Mouse (Mus musculus): ENCODE measurements around the gene Sag. TPM values are rescaled to one million over a fixed set of nuclear protein-coding genes. Genes with fewer than 3 reads are reported as not detected.
"Not testable (repeated sequence)": the region's sequence is repeated elsewhere in the genome, so short reads cannot be mapped to it uniquely, and the experiment has no call there.

Gene Sag
- polyA plus RNA-seq, 1 experiment from 2014 or later, result 1.5 TPM

DNA sequence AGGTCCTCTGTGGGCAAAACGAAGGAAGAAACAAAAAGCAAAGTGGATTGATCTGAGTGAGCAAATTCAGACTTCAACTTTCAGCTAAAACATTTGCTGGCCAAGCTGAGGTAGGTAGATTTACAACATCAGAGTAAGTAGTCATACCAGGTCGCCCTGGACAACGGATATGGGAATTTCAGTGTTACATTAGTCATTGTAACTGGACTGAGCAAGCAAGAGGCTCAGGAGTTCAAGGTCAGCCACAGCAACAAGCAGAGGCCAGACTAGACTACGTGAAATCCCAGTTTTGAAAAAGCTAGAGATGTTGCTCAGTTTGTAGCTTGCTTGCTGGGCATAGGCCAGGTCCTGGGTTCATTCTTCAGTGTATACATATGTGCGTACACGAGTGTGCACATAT, 22.5 kb downstream of the Sag start:
- H3K9me3 ChIP-seq, result no peaks in the 10 kb centered on the region
- 81% methylated on average over 6 of the region's 6 CpGs for WGBS
- no peak overlapping the region for H3K27ac ChIP-seq
- no peaks in the 10 kb centered on the region for H3K4me1 ChIP-seq
- H3K9ac ChIP-seq, result no peak overlapping the region
- ATAC-seq (ENCODE audit: insufficient read depth, low FRiP score, low read depth), result no peak
- no peaks in the 10 kb centered on the region for H3K36me3 ChIP-seq
- no peaks in the 10 kb centered on the region for H3K27me3 ChIP-seq (replicated peaks)
- H3K4me3 ChIP-seq (replicated peaks), result no peak overlapping the region
- H3K4me2 ChIP-seq, result no peak overlapping the region

- Histone ChIP-seq H3K27me3 (replicated peaks) (no peaks in the 10 kb centered on the region), H3K27ac (no peak overlapping the region), H3K4me1 (no peaks in the 10 kb centered on the region), H3K9me3 (no peaks in the 10 kb centered on the region), H3K36me3 (no peaks in the 10 kb centered on the region), H3K4me3 (replicated peaks) (no peak overlapping the region), H3K4me2 (no peak overlapping the region), H3K9ac (no peak overlapping the region)
- ATAC-seq (ENCODE audit: insufficient read depth, low FRiP score, low read depth), result no peak
- 77% methylated on average over 2 of the region's 2 CpGs for WGBS
Measured at GRCm38 (mm10) chr1:87826474-87826873, 23.0 kb downstream of the Sag start.

- not testable (repeated sequence) for H3K9ac ChIP-seq; ATAC-seq (ENCODE audit: insufficient read depth, low FRiP score, low read depth); H3K27ac ChIP-seq; H3K27me3 ChIP-seq (replicated peaks); H3K9me3 ChIP-seq; H3K4me1 ChIP-seq; H3K36me3 ChIP-seq; H3K4me2 ChIP-seq; H3K4me3 ChIP-seq (replicated peaks)
- 90% methylated on average over 1 of the region's 1 CpGs for WGBS
Measured at GRCm38 (mm10) chr1:87827476-87827875, 24.0 kb downstream of the Sag start.

DNA sequence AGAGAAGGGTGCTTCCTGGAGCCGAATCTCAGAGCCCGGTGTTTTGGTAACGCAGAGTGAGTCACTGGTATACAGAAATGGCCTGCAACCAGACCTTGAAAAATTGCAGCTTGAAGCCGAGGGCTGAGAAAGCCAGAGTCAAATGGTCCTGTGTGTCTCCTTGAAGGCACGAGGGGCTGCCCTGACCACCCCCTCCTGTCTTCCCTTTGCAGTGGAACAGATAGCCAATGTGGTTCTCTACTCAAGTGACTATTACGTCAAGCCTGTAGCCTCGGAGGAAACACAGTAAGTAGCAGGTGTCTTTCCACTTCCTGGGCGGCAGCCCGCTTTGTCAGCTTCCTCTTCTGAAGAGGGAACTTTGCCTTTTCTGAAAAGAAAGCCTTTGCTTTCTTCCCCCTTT, 24.7 kb downstream of the Sag start:
- H3K9me3 ChIP-seq, result no peaks in the 10 kb centered on the region
- no peak overlapping the region for H3K4me3 ChIP-seq (replicated peaks)
- ATAC-seq (ENCODE audit: insufficient read depth, low FRiP score, low read depth), result no peak
- H3K9ac ChIP-seq, result no peak overlapping the region
- H3K27me3 ChIP-seq (replicated peaks), result no peaks in the 10 kb centered on the region
- H3K4me2 ChIP-seq, result no peak overlapping the region
- no peak overlapping the region for H3K27ac ChIP-seq
- H3K36me3 ChIP-seq, result no peaks in the 10 kb centered on the region
- no peaks in the 10 kb centered on the region for H3K4me1 ChIP-seq
- 46% methylated on average over 9 of the region's 9 CpGs for WGBS

DNA sequence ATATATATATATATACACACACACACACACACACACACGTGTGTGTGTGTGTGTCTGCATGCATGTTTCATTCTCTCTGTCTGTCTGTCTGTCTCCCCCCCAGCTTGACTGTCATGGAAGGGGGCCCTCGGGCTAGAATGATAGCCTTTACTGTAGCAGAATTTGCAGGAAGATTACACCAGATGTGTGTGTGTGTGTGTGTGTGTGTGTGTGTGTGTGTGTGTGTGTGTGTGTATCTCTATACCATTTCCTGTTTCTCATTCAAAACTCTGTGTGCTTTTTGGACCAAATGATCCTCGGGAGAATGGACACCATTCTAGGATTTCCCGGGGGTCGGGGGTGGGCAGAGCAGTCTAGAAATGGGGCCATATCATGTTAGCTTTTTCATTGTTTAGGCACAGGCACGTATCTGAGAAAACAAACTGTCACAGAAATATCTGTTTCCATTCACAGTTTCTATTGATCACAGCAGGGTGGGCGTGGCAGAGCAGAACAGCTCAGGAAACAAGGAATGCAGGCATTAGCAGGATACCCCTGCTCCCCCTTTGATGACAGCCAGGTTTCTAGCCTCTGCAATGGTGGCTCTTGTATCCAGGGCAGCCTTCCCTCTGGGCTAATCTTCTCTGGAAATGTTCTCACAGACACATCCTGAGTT, 25.6 kb downstream of the Sag start:
- Histone ChIP-seq H3K4me2 (no peak overlapping the region), H3K4me1 (no peaks in the 10 kb centered on the region), H3K4me3 (replicated peaks) (no peak overlapping the region), H3K9ac (no peak overlapping the region), H3K36me3 (no peaks in the 10 kb centered on the region), H3K27me3 (replicated peaks) (no peaks in the 10 kb centered on the region), H3K27ac (no peak overlapping the region), H3K9me3 (no peaks in the 10 kb centered on the region)
- WGBS, result 27% methylated on average over 7 of the region's 7 CpGs
- ATAC-seq (ENCODE audit: insufficient read depth, low FRiP score, low read depth), result no peak

GRCm38 (mm10) chr1:87829621-87830211, 26.2 kb downstream of the Sag start:
- 33% methylated on average over 6 of the region's 6 CpGs for WGBS
- no peak for ATAC-seq (ENCODE audit: insufficient read depth, low FRiP score, low read depth)

DNA sequence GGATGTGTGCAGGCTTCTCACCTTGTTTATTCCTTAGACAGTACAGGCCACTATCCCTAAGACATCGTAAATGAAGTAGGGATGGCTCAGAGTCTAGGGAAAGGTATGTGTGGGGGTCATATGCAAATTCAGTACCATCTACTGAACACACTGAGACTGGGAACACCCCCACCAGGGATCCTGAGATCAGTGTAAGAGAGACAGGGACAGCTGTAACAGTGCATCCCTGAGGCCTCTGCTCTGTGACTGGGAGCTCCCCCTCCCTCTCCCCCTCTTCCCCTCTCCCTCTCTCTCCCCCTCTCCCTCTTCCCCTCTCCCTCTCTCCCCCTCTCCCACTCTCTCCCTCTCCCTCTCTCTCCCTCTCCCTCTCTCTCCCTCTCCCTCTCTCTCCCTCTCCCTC, 33.0 kb downstream of the Sag start:
- H3K36me3 ChIP-seq, result no peaks in the 10 kb centered on the region
- no peak overlapping the region for H3K4me3 ChIP-seq (replicated peaks)
- WGBS, result 48% methylated on average over 1 of the region's 1 CpGs
- no peak overlapping the region for H3K27ac ChIP-seq
- ATAC-seq (ENCODE audit: insufficient read depth, low FRiP score, low read depth), result no peak
- no peaks in the 10 kb centered on the region for H3K4me1 ChIP-seq
- no peak overlapping the region for H3K9ac ChIP-seq
- no peak overlapping the region for H3K4me2 ChIP-seq
- H3K9me3 ChIP-seq, result no peaks in the 10 kb centered on the region
- H3K27me3 ChIP-seq (replicated peaks), result no peaks in the 10 kb centered on the region

More at GRCm38 (mm10) chr1:87829621-87830211, 26.2 kb downstream of the Sag start:
- no peak overlapping the region; the same call in 1 of the 2 replicates for H3K9ac ChIP-seq
- H3K27ac ChIP-seq, result no peak overlapping the region
- H3K4me1 ChIP-seq, result no peaks in the 10 kb centered on the region
- H3K36me3 ChIP-seq, result no peaks in the 10 kb centered on the region
- no peaks in the 10 kb centered on the region for H3K9me3 ChIP-seq
- no peak overlapping the region for H3K4me2 ChIP-seq
- H3K27me3 ChIP-seq (replicated peaks), result no peaks in the 10 kb centered on the region
- no peak overlapping the region for H3K4me3 ChIP-seq (replicated peaks)

DNA sequence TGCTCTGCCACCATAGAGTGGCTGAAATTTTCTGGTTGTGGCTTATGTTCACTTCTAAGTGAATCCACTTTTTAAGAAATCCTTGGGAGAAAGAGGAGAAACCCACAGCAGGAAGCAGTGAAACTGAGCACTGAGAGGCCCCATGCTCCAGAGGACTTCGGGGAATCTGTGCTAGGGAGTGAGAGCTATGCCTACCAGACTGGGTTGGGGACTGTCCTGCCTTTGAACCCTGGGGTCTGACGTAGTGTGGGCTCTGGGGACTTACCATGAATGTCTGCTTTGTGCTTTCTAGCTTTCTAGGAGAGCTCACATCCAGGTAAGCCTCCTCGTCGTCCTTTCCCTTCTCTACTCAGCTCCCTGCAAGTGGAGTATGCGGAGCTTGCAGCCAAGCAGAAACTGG, 33.5 kb downstream of the Sag start:
- no peaks in the 10 kb centered on the region for H3K9me3 ChIP-seq
- 54% methylated on average over 5 of the region's 5 CpGs for WGBS
- no peak for ATAC-seq (ENCODE audit: insufficient read depth, low FRiP score, low read depth)
- H3K27me3 ChIP-seq (replicated peaks), result no peaks in the 10 kb centered on the region
- no peak overlapping the region for H3K27ac ChIP-seq
- H3K4me2 ChIP-seq, result no peak overlapping the region
- H3K4me3 ChIP-seq (replicated peaks), result no peak overlapping the region
- no peak overlapping the region for H3K9ac ChIP-seq
- H3K36me3 ChIP-seq, result no peaks in the 10 kb centered on the region
- no peaks in the 10 kb centered on the region for H3K4me1 ChIP-seq

DNA sequence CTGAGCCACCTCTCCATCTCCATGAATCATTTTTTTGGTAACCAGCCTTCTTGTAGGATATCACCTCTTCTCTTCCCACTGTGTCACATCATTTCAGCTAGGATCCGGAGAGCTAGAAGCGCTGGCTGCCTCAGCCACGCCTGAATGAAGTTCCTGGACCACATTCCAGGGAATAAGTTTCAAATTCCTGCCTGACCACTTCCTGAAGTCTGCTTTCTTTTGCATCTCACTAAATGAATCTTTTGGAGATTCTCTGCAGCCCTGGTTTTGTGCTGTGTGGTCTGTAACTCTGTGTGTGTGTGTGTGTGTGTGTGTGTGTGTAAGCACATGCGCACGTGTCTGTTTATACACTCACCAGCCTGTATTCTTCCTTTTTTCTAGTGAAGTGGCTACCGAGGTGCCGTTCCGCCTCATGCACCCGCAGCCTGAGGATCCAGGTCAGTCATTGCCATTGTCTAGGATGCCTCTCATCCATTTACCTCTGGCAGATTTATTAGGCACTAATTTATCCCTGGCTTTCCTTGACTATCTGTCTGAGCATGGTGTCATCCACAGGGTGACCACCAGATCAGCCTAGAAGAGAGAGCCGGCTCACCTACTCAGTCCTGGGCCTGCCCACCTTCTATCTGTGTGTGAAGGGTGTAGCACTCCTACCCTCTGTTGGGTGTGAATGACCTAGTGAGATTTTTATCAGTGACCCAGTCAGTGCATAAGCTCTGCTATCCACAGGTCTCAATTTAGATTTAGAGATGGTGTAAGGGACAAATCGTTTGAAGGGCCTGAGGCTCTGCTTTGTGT, 37.1 kb downstream of the Sag start:
- WGBS, result 65% methylated on average over 11 of the region's 11 CpGs
- Histone ChIP-seq H3K4me3 (replicated peaks) (no peak overlapping the region), H3K9ac (no peak overlapping the region), H3K9me3 (no peaks in the 10 kb centered on the region), H3K27ac (no peak overlapping the region), H3K36me3 (no peaks in the 10 kb centered on the region), H3K27me3 (replicated peaks) (no peaks in the 10 kb centered on the region), H3K4me2 (no peak overlapping the region), H3K4me1 (no peaks in the 10 kb centered on the region)
- ATAC-seq (ENCODE audit: insufficient read depth, low FRiP score, low read depth), result no peak

- Histone ChIP-seq H3K9ac (no peak overlapping the region), H3K27ac (no peak overlapping the region), H3K4me2 (no peak overlapping the region), H3K27me3 (replicated peaks) (no peaks in the 10 kb centered on the region), H3K9me3 (no peaks in the 10 kb centered on the region), H3K4me3 (replicated peaks) (no peak overlapping the region), H3K36me3 (no peaks in the 10 kb centered on the region), H3K4me1 (no peaks in the 10 kb centered on the region)
- WGBS, result 27% methylated on average over 2 of the region's 2 CpGs
- peak; percentile 44; the same call in 1 of the 2 replicates for ATAC-seq (ENCODE audit: insufficient read depth, low FRiP score, low read depth)
Measured at GRCm38 (mm10) chr1:87846801-87847474, 43.5 kb downstream of the Sag start.

- Histone ChIP-seq H3K27me3 (replicated peaks) (no peaks in the 10 kb centered on the region), H3K9me3 (no peaks in the 10 kb centered on the region), H3K9ac (no peak overlapping the region), H3K27ac (no peak overlapping the region), H3K36me3 (no peaks in the 10 kb centered on the region), H3K4me3 (replicated peaks) (no peak overlapping the region), H3K4me1 (0 out of 2 replicates have a peak, but pooled peaks cover 4% of the 10 kb centered on the region), H3K4me2 (no peak overlapping the region)
- 22% methylated on average over 4 of the region's 4 CpGs for WGBS
- ATAC-seq (ENCODE audit: insufficient read depth, low FRiP score, low read depth), result no peak
Measured at GRCm38 (mm10) chr1:87847475-87848168, 44.1 kb downstream of the Sag start.

Data from stomach, embryonic 15.5 days (tissue).